Mouse (Mus musculus) ES-E14 (cell line): ENCODE results near the gene Prrg1. TPM values are rescaled to one million over a fixed set of nuclear protein-coding genes. Genes with fewer than 3 reads are reported as not detected.

ENCODE experiments used
- DNase-seq: peaks from one replicate; pipeline ENCODE4 v3.0.0-alpha.2; 2013; ENCODE audit warnings: low read depth, low spot score
- H3K27ac ChIP-seq: 2 replicates; pipeline ENCODE4 v1.5.1; 2012; ENCODE audit warnings: low read depth, mild to moderate bottlenecking, low read length, moderate library complexity, mixed read lengths; ENCODE audit not compliant: poor library complexity, insufficient read depth, severe bottlenecking
- H3K36me3 ChIP-seq: 2 replicates; pipeline ENCODE4 v1.6.1; 2012; ENCODE audit warnings: mild to moderate bottlenecking, low read length, moderate library complexity, mixed read lengths; ENCODE audit not compliant: control insufficient read depth, poor library complexity, insufficient read depth, severe bottlenecking
- H3K4me1 ChIP-seq, 2 experiments: fragments of 150-350 bp in 1 of 2; sonication (generic) in 1 of 2; 2 replicates each; pipeline ENCODE4 v1.6.1; 2012; ENCODE audit warnings: low read length in 2 of 2, mild to moderate bottlenecking in 1 of 2, mixed read lengths in 1 of 2; ENCODE audit not compliant: control insufficient read depth in 2 of 2, insufficient read depth in 2 of 2, poor library complexity in 1 of 2
- H3K4me3 ChIP-seq, 2 experiments: fragments of 150-350 bp in 1 of 2; sonication (generic) in 1 of 2; 2 replicates each; pipeline ENCODE4 v1.5.1; 2012; ENCODE audit warnings: low read length in 2 of 2, low read depth in 1 of 2, mild to moderate bottlenecking in 1 of 2, mixed read lengths in 1 of 2; ENCODE audit not compliant: insufficient read depth in 1 of 2, poor library complexity in 1 of 2, severe bottlenecking in 1 of 2
- H3K9ac ChIP-seq: 2 replicates; pipeline ENCODE4 v1.6.1; 2012; ENCODE audit warnings: low read depth, mild to moderate bottlenecking, low read length, mixed read lengths; ENCODE audit not compliant: poor library complexity, insufficient read depth, severe bottlenecking
- H3K9me3 ChIP-seq: fragments of 150-350 bp; sonication (generic); 2 replicates; pipeline ENCODE4 v1.6.1; 2012; ENCODE audit warnings: low read depth, mild to moderate bottlenecking, low read length; ENCODE audit not compliant: control insufficient read depth, insufficient read depth
- CHD2 ChIP-seq: IDR thresholded peaks from 2 replicates; pipeline ENCODE4 v1.6.1; 2014; ENCODE audit warnings: mild to moderate bottlenecking, low read depth, low read length, inconsistent platforms
- HCFC1 ChIP-seq: IDR thresholded peaks from 2 replicates; pipeline ENCODE4 v1.6.1; 2012; ENCODE audit warnings: low read length, inconsistent platforms, borderline replicate concordance; ENCODE audit not compliant: insufficient read depth
- MAFK ChIP-seq: IDR thresholded peaks from 2 replicates; pipeline ENCODE4 v1.6.1; 2014; ENCODE audit warnings: mild to moderate bottlenecking, low read depth, low read length, inconsistent platforms; ENCODE audit not compliant: insufficient read depth
- ZC3H11A ChIP-seq: IDR thresholded peaks from 2 replicates; pipeline ENCODE4 v1.6.1; 2012; ENCODE audit warnings: low read depth, mild to moderate bottlenecking, inconsistent platforms, low read length, borderline replicate concordance
- ZNF384 ChIP-seq: IDR thresholded peaks from 2 replicates; pipeline ENCODE4 v1.6.1; 2012; ENCODE audit warnings: low read depth, low read length, inconsistent platforms
- in situ Hi-C, 2 experiments: fragments of 600-800 bp; cut with MboI; formaldehyde crosslinking; loops; one replicate each; pipeline ENCODE4 v1.15.1; 2025; ENCODE audit warnings: low sequenced_read_pairs in 2 of 2, inconsistent platforms in 1 of 2; ENCODE audit not compliant: unreplicated experiment in 2 of 2
- total RNA-seq: library from RNA; depleted of rRNA; stranded (reverse); fragments of 300-350 nt; gene quantifications from 2 replicates; pipeline ENCODE4 v1.2.3, GENCODE M21; 2012

Prrg1 gene
- total RNA-seq, 1 experiment = 0.71 TPM

DNA sequence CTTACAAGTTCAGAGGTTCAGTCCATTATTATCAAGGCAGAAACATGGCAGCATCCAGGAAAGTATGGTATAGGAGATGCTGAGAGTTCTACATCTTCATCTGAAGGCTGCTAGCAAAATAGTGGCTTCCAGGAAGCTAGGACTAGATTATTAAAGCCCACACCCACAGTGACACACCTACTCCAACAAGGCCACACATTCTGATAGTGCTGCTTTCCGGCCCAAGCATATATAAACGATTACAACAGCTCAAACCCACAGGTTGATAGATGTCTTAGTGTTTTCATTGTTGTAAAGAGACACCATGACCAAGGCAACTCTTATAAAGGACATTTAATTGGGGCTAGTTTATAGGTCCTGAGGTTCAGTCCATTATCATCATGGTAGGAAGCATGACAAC is 30.3 kb downstream of the Prrg1 start:
- H3K27ac ChIP-seq = no peak overlapping the region

DNA sequence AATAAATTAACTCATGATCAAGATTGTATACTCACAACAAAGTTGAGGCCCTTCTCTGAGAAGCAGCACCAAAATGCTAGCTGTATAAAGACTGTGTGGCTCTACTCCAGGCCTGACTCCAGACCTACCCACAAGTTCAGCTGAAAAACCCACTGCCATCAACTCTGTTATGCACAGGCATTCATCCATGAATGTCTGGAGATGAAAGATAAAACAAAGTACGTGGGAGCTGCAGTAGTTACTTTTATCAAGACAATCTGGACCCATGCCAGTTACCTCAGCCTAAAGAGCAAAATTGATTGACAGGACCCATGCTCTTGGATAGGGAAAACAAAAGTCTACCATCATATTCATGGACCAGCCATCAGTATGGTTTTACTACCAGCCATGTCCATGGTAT is 31.0 kb downstream of the Prrg1 start:
- DNase-seq = no peak
- TF ChIP-seq HCFC1 = no peak
- TF ChIP-seq ZC3H11A = no peak
- TF ChIP-seq ZNF384 = no peak
- no peak for TF ChIP-seq MAFK
- TF ChIP-seq CHD2 = no peak
- no peaks in the 10 kb centered on the region for H3K9me3 ChIP-seq
- no peaks in the 10 kb centered on the region for H3K4me1 ChIP-seq
- H3K36me3 ChIP-seq = no peaks in the 10 kb centered on the region
- no peak overlapping the region for H3K4me3 ChIP-seq
- in situ Hi-C loops = no loop called here
- H3K9ac ChIP-seq = no peak overlapping the region
- H3K27ac ChIP-seq = no peak overlapping the region

More for the DNA sequence above, 30.3 kb downstream of the Prrg1 start:
- Histone ChIP-seq H3K36me3 (no peaks in the 10 kb centered on the region), H3K4me3 (no peak overlapping the region), H3K4me1 (no peaks in the 10 kb centered on the region), H3K9ac (no peak overlapping the region), H3K9me3 (no peaks in the 10 kb centered on the region)
- in situ Hi-C loops = no loop called here
- no peak for TF ChIP-seq ZC3H11A
- TF ChIP-seq CHD2 = no peak
- no peak for TF ChIP-seq MAFK
- TF ChIP-seq ZNF384 = no peak
- TF ChIP-seq HCFC1 = no peak
- no peak for DNase-seq

DNA sequence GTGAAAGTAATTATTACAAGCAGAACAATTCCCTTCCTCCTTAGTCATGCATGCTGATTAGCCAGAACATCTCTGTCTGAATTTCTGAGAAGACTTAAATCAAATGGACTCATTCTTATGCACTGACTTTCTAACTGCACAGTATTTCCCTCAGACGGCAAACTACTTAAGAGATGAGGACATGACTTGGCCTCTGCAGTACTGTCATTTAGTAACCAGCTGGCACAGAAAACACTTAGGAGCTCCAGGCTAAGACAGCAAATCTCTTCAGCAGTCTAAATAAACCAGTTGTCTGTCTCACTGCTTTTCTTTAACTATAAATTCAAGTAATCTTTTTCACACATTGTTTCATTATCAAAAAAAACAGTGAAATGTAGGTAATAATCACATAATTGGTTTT is 36.0 kb downstream of the Prrg1 start:
- H3K27ac ChIP-seq = no peak overlapping the region
- H3K4me3 ChIP-seq = no peak overlapping the region
- H3K4me1 ChIP-seq = no peaks in the 10 kb centered on the region
- TF ChIP-seq CHD2 (no peak), ZC3H11A (no peak), ZNF384 (no peak), MAFK (no peak)
- in situ Hi-C loops = no loop called here
- H3K9ac ChIP-seq = no peak overlapping the region
- no peaks in the 10 kb centered on the region for H3K9me3 ChIP-seq
- H3K36me3 ChIP-seq = no peaks in the 10 kb centered on the region
- no peak for DNase-seq

DNA sequence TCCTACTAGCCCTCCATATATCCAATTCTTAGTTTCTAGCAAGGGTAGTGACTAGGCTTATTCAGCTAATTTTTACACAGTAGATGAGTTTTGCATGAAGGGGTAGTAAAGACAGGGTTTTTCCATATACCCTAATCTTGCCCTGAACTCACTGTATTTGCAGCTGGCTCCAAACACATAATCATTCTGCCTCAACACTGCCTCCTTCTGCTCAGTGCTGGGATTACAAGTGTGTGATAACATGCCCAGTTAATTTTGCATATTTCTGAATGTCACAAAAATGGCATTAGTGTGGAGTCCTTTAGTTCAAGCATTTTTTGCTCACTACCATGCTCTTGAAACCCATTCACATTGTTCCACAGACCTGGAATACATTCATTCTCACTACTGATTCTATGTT is 44.0 kb downstream of the Prrg1 start:
- no peak overlapping the region for H3K9ac ChIP-seq
- DNase-seq = no peak
- H3K9me3 ChIP-seq = no peaks in the 10 kb centered on the region
- no peaks in the 10 kb centered on the region for H3K4me1 ChIP-seq
- H3K36me3 ChIP-seq = no peaks in the 10 kb centered on the region
- no peak overlapping the region for H3K4me3 ChIP-seq
- no peak for TF ChIP-seq CHD2
- no peak overlapping the region for H3K27ac ChIP-seq
- in situ Hi-C loops = no loop called here

DNA sequence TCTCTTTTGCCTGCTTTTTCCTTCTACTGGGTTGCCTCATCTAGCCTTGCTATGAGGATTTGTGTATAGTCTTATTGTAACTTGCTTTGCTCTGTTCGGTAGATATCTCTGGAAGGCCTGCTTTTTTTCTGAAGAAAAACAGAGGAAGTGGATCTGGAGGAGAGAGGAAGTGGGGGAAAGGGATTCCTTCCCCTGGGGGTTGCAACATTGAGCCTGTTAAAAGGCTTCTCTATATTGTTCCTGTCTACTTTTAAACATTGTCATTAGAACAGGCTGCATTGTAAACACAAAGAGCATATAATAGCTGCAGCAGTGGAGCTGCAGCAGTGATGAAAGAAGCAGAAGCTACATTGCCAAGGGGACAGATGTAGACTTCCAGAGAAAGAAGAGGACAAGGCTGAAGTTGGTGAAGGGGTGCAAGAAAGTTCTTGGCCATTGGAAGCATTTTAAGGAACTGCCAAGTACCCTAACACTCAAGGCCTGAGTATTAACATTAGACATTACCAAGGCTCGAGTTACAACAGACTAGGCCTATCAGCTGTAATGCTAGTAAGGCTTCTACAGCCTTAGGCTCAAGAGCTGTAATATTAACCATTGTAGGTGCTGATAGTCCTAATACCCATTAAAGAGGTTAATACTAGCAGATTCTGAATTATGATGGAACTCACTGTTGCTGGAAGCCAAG is 44.9 kb downstream of the Prrg1 start:
- Histone ChIP-seq H3K27ac (no peak overlapping the region), H3K9ac (no peak overlapping the region), H3K4me3 (no peak overlapping the region), H3K9me3 (no peaks in the 10 kb centered on the region), H3K36me3 (no peaks in the 10 kb centered on the region), H3K4me1 (no peaks in the 10 kb centered on the region)
- DNase-seq = no peak
- TF ChIP-seq MAFK = no peak
- no peak for TF ChIP-seq HCFC1
- TF ChIP-seq ZNF384 = no peak
- TF ChIP-seq ZC3H11A = no peak
- in situ Hi-C loops = no loop called here
